Mouse (Mus musculus) splenic B cell, adult 2 months (primary cell): Measurements from ENCODE around the gene Shank3.

ENCODE experiments used
- DNase-seq: peaks from one replicate; pipeline ENCODE4 v3.0.0-alpha.2; 2011; ENCODE audit warnings: low read depth, low spot score
- H3K27me3 ChIP-seq: 2 replicates; pipeline ENCODE4 v1.6.1; 2012; ENCODE audit warnings: mild to moderate bottlenecking, low read length, moderate library complexity, mixed read lengths; ENCODE audit not compliant: control insufficient read depth, poor library complexity, insufficient read depth, severe bottlenecking
- H3K36me3 ChIP-seq: 2 replicates; pipeline ENCODE4 v1.6.1; 2012; ENCODE audit warnings: mild to moderate bottlenecking, low read length, moderate library complexity, mixed read lengths; ENCODE audit not compliant: control insufficient read depth, poor library complexity, insufficient read depth, severe bottlenecking

Shank3 gene

GRCm38 (mm10) chr15:89547824-89548601 is 48.6 kb downstream of the Shank3 start:
- no peak for DNase-seq
- Histone ChIP-seq H3K27me3 (no peaks in the 10 kb centered on the region), H3K36me3 (no peaks in the 10 kb centered on the region)

DNA sequence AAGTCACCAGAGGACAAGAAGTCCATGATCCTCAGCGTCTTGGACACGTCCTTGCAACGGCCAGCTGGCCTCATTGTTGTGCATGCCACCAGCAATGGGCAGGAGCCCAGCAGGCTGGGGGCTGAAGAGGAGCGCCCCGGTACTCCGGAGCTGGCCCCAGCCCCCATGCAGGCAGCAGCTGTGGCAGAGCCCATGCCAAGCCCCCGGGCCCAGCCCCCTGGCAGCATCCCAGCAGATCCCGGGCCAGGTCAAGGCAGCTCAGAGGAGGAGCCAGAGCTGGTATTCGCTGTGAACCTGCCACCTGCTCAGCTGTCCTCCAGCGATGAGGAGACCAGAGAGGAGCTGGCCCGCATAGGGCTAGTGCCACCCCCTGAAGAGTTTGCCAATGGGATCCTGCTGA is 49.4 kb downstream of the Shank3 start:
- H3K27me3 ChIP-seq = no peaks in the 10 kb centered on the region
- no peak for DNase-seq
- no peaks in the 10 kb centered on the region for H3K36me3 ChIP-seq

GRCm38 (mm10) chr15:89550506-89550905 is 51.1 kb downstream of the Shank3 start:
- no peaks in the 10 kb centered on the region for H3K36me3 ChIP-seq
- no peaks in the 10 kb centered on the region for H3K27me3 ChIP-seq

DNA sequence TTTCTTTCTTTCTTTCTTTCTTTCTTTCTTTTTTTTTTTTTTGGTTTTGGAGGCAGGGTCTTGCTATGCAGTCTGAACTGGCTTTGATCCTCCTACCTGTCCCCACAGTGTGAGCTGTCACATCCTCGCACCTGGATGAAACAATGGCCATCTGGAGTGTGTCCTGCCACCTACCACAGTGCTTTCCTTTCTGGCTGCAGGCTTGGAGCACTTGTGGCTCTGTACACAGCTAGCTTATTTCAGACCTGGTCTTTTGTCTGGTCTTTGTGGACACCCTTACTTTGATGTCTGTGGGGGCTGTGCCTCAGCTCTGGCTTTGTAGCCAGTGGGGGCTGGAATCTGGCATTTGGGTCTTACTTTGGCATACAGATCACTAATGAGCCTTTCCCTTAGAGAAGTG is 52.3 kb downstream of the Shank3 start:
- H3K36me3 ChIP-seq = no peaks in the 10 kb centered on the region
- no peaks in the 10 kb centered on the region for H3K27me3 ChIP-seq
- DNase-seq = no peak

More at GRCm38 (mm10) chr15:89550506-89550905, 51.1 kb downstream of the Shank3 start:
- DNase-seq = no peak

GRCm38 (mm10) chr15:89555591-89555990 is 56.2 kb downstream of the Shank3 start:
- H3K36me3 ChIP-seq = no peaks in the 10 kb centered on the region
- no peaks in the 10 kb centered on the region for H3K27me3 ChIP-seq
- DNase-seq = no peak

- Histone ChIP-seq H3K27me3 (no peaks in the 10 kb centered on the region), H3K36me3 (no peaks in the 10 kb centered on the region)
- no peak for DNase-seq
Observed at GRCm38 (mm10) chr15:89556401-89557178, 57.2 kb downstream of the Shank3 start.

GRCm38 (mm10) chr15:89557179-89557995 is 58.0 kb downstream of the Shank3 start:
- Histone ChIP-seq H3K27me3 (no peaks in the 10 kb centered on the region), H3K36me3 (no peaks in the 10 kb centered on the region)
- DNase-seq = no peak

GRCm38 (mm10) chr15:89557996-89558390 is 58.6 kb downstream of the Shank3 start:
- no peak for DNase-seq

DNA sequence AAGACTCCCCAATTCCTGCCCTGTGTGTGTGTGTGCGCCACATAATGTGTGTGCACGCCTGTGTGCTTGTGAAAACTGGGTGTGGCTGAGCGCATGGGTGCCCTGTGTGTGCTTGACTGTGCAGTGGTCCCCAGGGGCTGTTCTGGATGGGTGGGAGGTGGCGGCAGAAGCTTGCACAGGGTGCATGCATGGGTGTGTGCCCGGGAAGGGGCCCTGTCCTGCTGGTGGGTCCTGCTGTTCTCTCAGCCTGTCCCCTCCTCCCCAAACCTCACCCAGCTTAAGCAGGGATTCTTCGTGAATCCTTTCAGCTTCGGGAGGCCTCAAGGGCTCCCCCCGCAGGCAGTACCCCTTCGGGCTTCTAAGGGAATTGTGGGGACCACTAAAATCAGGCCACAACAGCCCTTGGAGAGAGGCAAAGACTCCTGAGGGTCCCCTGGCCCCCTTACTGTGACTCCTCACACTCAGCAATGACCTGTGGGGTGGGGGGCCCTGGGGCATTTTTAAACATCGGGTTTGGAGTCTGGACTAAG is 59.8 kb downstream of the Shank3 start:
- Histone ChIP-seq H3K27me3 (no peaks in the 10 kb centered on the region), H3K36me3 (no peaks in the 10 kb centered on the region)
- no peak for DNase-seq

More at GRCm38 (mm10) chr15:89557996-89558390, 58.6 kb downstream of the Shank3 start:
- Histone ChIP-seq H3K27me3 (no peaks in the 10 kb centered on the region), H3K36me3 (no peaks in the 10 kb centered on the region)

- no peaks in the 10 kb centered on the region for H3K27me3 ChIP-seq
- H3K36me3 ChIP-seq = no peaks in the 10 kb centered on the region
- no peak for DNase-seq
Observed at GRCm38 (mm10) chr15:89568114-89568513, 68.7 kb downstream of the Shank3 start, which contains the start of gene Acr. TSS of gene Acr (plus strand) at chr15:89568326.

GRCm38 (mm10) chr15:89572147-89572546 is 72.7 kb downstream of the Shank3 start:
- H3K27me3 ChIP-seq = no peaks in the 10 kb centered on the region
- DNase-seq = no peak

DNA sequence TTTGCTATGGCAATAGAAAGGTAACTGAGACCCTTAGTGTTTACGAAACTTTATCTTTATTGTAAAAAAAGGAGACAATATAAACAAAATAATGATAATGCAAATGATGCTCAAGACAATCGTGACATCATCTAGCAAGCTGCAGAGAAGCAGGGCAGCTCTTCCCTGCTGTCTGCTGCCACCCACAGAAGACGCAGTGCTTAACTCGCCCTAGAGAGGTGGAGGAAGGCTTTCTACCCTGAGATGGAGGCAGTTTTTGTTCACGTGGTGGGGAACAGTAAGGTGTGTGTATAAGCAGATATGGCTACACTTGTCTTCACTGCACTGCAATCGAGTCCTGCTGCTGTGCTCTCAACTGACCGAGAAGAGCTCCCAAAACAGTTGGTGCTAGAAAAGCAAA is 83.1 kb downstream of the Shank3 start:
- H3K36me3 ChIP-seq = no peaks in the 10 kb centered on the region
- no peaks in the 10 kb centered on the region for H3K27me3 ChIP-seq
- DNase-seq = no peak

More at GRCm38 (mm10) chr15:89572147-89572546, 72.7 kb downstream of the Shank3 start:
- H3K36me3 ChIP-seq = no peaks in the 10 kb centered on the region

DNA sequence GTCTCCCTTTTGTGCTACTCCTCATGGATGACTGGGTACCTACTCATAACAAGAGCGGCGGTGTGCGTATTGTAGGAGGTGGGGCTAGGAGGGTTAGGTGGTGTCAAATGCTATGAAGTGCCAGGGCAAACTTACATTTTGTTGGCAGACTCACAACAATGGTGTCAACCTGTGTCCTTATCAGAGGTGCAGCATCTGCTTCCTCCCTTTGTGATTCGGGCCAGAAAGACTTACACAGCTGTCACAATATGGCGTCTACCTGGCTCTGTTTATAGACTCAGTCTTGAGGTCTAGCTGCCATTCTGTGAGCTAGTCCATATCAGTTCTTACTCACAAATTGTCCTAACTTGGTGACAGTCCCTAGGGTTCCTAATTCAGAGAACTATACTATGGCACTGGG is 85.7 kb downstream of the Shank3 start:
- no peak for DNase-seq
- Histone ChIP-seq H3K36me3 (no peaks in the 10 kb centered on the region), H3K27me3 (no peaks in the 10 kb centered on the region)

DNA sequence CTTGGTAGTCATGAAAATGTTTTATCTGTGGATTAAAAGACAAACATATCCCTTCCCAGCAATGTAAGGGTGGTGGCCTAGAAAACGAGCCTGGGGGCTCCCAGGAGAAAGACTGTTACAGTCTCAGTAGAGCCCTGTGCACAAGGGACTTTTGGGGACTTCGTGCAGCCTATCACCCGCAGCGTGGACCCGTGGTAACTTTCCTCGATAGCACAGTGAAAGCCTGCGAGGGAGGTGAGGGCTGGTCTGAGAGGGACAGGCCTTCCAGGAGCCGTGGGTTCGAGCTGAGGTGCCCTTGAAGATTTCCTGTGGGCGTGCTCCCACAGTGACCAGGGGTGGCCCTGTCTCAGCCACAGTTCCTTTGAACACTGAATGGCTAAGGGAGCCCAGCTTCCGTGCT is 86.2 kb downstream of the Shank3 start:
- DNase-seq = no peak
- Histone ChIP-seq H3K27me3 (no peaks in the 10 kb centered on the region), H3K36me3 (no peaks in the 10 kb centered on the region)
